Mouse (Mus musculus) embryo, embryonic 9.5 days (tissue): Measurements from ENCODE around the gene Cdh15.

ENCODE experiments used
- DNase-seq: peaks from one replicate; pipeline ENCODE4 v3.0.0-alpha.2; 2017; ENCODE audit errors: extremely low spot score

Gene Cdh15

DNA sequence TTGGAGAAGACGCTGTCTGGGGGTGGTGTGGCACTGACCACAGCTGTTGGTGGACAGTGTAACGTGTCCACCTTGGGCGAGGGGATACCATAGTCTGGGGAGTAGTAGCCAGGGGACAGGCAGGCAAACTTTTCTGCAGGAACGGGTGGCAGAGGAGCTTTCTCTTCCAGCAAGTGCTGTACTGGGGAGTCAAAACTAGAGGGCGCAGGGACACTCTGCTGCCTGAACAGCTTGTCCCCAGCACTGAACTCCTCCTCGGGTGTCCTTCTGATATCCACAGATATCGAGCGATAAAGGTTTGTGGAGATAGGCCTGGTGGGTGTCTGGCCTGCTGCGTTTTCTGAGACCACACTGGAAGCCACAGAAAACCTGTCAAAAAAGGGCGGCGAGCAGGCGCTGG, 43.7 kb downstream of the Cdh15 start:
- no peak for DNase-seq

GRCm38 (mm10) chr8:122893451-122893850, 45.7 kb downstream of the Cdh15 start:
- no peak for DNase-seq

DNA sequence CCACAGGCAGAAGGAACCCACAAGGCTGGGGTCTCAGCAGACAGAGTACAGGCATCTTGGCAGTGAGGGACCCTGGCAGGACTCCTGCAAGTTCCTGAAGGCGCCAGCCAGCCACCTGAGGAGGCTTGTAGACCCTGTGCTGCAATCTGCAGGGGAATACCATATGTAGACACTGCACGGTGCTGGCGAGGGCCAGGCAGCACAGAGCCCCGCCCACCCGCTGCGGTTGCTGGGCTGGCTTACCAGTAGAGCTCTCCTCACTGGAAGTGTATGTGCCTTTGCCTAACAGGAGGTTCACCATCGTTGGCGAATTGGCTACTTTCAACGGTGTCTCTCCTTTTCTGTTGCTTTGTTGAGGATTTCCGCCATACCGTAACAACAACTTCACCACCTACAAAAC, 48.6 kb downstream of the Cdh15 start:
- DNase-seq: no peak

GRCm38 (mm10) chr8:122897200-122897599, 49.4 kb downstream of the Cdh15 start:
- no peak for DNase-seq

DNA sequence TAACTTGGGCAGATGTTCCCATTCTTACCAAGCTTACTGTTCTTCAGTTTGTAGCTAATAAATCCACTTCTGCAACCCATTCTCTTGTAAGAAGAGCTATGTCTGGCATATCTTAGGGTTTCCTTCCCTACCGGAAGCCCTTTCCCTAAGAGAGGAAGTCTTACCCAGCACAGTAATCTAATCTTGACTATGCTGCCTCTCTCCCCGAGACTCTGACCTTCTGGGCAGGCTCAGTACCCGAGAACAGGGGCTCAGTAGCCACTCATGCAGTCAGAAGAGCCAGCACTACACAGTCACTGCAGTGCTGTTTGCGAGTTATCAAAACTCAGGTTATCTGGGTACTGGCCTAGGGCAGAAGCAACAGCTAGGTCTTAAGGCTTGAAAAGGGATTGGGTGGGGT, 50.3 kb downstream of the Cdh15 start:
- DNase-seq: no peak

DNA sequence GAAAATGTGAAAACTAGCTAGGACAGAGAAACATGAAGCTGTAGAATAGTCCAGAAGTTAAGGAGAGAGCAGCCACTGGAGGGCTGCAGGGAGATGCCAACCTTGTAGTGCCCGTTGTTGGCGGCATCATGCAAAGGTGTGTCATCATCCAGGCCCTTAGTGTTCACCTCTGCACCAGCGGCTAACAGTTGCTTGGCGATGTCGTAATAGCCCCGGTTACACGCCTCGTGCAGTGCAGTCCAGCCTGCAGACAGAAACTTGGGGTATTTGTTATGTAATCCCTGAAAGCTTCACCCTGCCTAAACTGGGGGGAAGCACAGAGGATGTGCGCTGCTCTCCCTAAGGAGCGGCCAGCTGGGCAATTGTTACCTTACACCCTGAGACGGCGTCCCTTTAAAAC, 50.7 kb downstream of the Cdh15 start:
- no peak for DNase-seq

GRCm38 (mm10) chr8:122899085-122899484, 51.3 kb downstream of the Cdh15 start:
- no peak for DNase-seq

GRCm38 (mm10) chr8:122901476-122901875, 53.7 kb downstream of the Cdh15 start:
- DNase-seq: no peak

GRCm38 (mm10) chr8:122901892-122902515, 54.2 kb downstream of the Cdh15 start:
- no peak for DNase-seq

DNA sequence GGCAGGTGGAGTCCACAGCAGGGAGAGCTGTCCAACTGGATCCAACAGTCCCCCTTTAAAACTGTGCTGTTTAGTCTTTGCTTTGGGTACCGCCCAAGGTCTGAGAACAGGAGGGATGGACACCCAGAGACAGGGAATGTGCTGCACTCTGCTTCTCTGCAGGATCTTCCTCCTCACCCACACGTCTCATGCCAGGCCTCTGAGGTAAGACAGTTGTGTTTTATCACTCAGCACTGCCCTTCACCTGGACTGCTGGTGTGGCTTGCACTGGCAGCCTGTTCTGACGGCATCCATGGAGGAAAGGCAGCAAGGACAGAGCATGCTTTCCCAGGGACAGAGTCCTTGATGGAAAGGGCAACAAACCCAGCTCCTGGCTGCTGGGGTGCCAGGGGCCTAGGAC, 54.8 kb downstream of the Cdh15 start:
- DNase-seq: no peak

- DNase-seq: peak; percentile 40
Measured at GRCm38 (mm10) chr8:122903002-122903401, 55.2 kb downstream of the Cdh15 start.

GRCm38 (mm10) chr8:122904496-122904895, 56.7 kb downstream of the Cdh15 start:
- DNase-seq: no peak

- no peak for DNase-seq
Measured at GRCm38 (mm10) chr8:122905346-122905745, 57.6 kb downstream of the Cdh15 start.

- peak; percentile 70 for DNase-seq
Measured at GRCm38 (mm10) chr8:122906463-122907021, 58.8 kb downstream of the Cdh15 start.

- no peak for DNase-seq
Measured at GRCm38 (mm10) chr8:122912150-122912549, 64.4 kb downstream of the Cdh15 start.

DNA sequence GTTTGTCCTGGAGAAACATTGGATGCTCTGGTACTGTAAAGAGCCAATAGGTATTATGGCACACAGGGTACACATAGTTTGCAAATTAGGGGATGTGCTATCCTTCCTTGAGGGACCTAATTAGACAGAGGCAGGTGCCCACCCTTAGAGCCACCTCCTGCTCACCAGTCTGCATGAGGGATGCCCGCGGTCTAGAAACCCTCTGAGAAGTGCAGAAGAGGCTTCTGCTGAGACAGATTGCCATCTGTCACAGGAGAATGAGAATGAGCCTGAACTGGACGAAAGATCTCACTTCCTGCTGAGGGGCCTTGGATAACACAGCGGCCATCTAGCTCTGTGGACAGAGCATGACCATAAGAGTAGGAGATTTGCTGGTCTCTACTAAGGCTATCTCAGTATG, 65.1 kb downstream of the Cdh15 start:
- no peak for DNase-seq

DNA sequence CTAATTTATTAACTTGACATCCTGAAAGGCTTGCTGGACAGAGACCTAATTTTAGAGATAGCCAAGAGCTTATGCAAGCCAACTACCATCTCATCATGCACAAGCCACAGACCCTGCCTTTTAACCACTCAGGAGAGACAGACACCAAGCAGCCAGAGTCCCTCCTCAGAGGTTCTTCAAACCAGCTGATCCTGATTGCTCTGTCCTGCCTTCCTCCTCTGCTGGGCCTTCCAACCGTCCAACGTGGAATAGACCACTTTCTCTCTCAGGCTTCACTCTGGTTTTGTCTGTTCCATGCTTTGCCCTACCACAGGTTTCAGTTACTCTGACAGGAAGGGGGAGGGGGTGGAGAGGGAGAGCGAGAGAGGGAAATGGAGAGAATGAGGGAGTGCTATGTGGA, 69.0 kb downstream of the Cdh15 start:
- DNase-seq: no peak
